Mouse (Mus musculus) liver, postnatal 0 days (tissue): ENCODE results near the gene Rbms3.
A peak's percentile ranks its signal among the peaks of the same experiment; 100 is the strongest.

ENCODE experiments used
- CTCF ChIP-seq: sonication (generic); IDR thresholded peaks from 2 replicates; pipeline ENCODE4 v1.5.1; 2016; ENCODE audit warnings: antibody characterized with exemption, low read depth
- EP300 ChIP-seq: IDR thresholded peaks from 2 replicates; pipeline ENCODE4 v1.6.1; 2016; ENCODE audit warnings: antibody characterized with exemption, low read depth, mild to moderate bottlenecking

DNA sequence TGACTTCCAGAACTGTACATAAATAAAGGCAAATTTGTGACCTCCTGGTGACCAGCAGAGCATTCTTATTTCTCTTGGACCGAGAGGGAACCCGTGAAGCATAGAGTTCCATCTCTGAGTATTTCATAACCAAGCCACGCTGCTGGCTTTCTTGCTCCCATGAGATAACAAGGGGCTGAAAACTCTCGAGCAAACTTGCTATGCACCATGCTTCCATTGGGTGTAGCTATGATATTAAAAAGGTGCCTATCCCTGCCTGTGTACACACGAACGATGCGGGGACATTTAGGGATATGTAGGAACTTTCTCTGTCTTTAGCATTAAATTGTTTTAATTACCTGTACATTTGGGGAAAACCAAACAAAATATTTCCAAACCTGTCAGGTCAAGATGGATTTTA is 827.1 kb downstream of the Rbms3 start:
- TF ChIP-seq CTCF (peak; percentile 31; the same call in 1 of the 2 replicates), EP300 (no peak)
